ENCODE assay signal across 17 mouse cellular contexts in genomic region chr3:122566549-122566948, GRCm38 (mm10). TPM values are rescaled to one million over a fixed set of nuclear protein-coding genes. Genes with fewer than 3 reads are reported as not detected.
A peak's percentile ranks its signal among the peaks of the same experiment; 100 is the strongest.
DNase-seq lines count a peak whose midpoint lies in the region; ATAC-seq and TF ChIP-seq lines count a peak whose summit lies in the region.
"Had no signal": no experiment of that assay in that cellular context is flagged by ENCODE, and none has a peak within 500 bp of the region (broad histone marks: within the 10 kb centered on the region; RNA-seq: fewer than 3 reads in every experiment).

No protein-coding gene starts in this region.

- WGBS in liver, embryonic 12.5 days (ENCODE audit: insufficient replicate concordance) = 23% methylated on average over 4 of the region's 4 CpGs
- WGBS in macrophage (ENCODE audit: missing documents) = 3% methylated on average over 4 of the region's 4 CpGs
- WGBS in midbrain, postnatal 0 days = 60% methylated on average over 4 of the region's 4 CpGs

- ATAC-seq in frontal cortex, adult (ENCODE audit: low TSS enrichment) = peak; percentile 71
- no peak for ATAC-seq in liver, embryonic 12.5 days
- no peak for ATAC-seq in midbrain, postnatal 0 days (ENCODE audit: low FRiP score)
- ATAC-seq: forebrain, embryonic 14.5 days; intestine, postnatal 0 days had no signal

- H3K9me3 ChIP-seq in liver, embryonic 12.5 days (replicated peaks) = no peaks in the 10 kb centered on the region
- no peaks in the 10 kb centered on the region for H3K9me3 ChIP-seq in midbrain, postnatal 0 days (ENCODE audit: low read length)
- H3K9me3 ChIP-seq: hindbrain, embryonic 15.5 days; midbrain, embryonic 10.5 days had no signal

- H3K4me3 ChIP-seq in liver, embryonic 12.5 days = no peak overlapping the region
- H3K4me3 ChIP-seq in brown adipose tissue, adult 24 weeks (ENCODE audit: insufficient read depth, low read depth, low read length) = 0 out of 2 replicates have a peak overlapping the region, but pooled peaks have one; percentile 0
- peak overlapping the region; percentile 8; the same call in 1 of the 2 replicates for H3K4me3 ChIP-seq in macrophage (ENCODE audit: inconsistent target)
- no peak overlapping the region for H3K4me3 ChIP-seq in midbrain, postnatal 0 days (ENCODE audit: low read depth, low read length)
- H3K4me3 ChIP-seq: gastrocnemius, adult 2 months; hindbrain, embryonic 15.5 days; midbrain, embryonic 10.5 days had no signal

- no peaks in the 10 kb centered on the region for H3K36me3 ChIP-seq in liver, embryonic 12.5 days
- no peaks in the 10 kb centered on the region for H3K36me3 ChIP-seq in macrophage (ENCODE audit: inconsistent target)
- H3K36me3 ChIP-seq in midbrain, postnatal 0 days (ENCODE audit: insufficient read depth, low read length) = no peaks in the 10 kb centered on the region

- H3K27ac ChIP-seq in liver, embryonic 12.5 days = no peak overlapping the region
- no peak overlapping the region for H3K27ac ChIP-seq in brown adipose tissue, adult 24 weeks (replicated peaks; ENCODE audit: low read depth, low read length)
- H3K27ac ChIP-seq in macrophage = peak overlapping the region; percentile 68
- no peak overlapping the region for H3K27ac ChIP-seq in midbrain, postnatal 0 days (ENCODE audit: low read depth, low read length)
- H3K27ac ChIP-seq: gastrocnemius, adult 2 months; hindbrain, embryonic 15.5 days; liver, embryonic 14.5 days; midbrain, embryonic 10.5 days had no signal

- H3K9ac ChIP-seq in liver, embryonic 12.5 days = no peak overlapping the region
- no peak overlapping the region for H3K9ac ChIP-seq in midbrain, postnatal 0 days (replicated peaks; ENCODE audit: low read length, poor library complexity, severe bottlenecking)
- H3K9ac ChIP-seq: hindbrain, embryonic 15.5 days; liver, embryonic 14.5 days had no signal

- H3K79me2 ChIP-seq in macrophage (ENCODE audit: inconsistent target) = peaks cover 18% of the 10 kb centered on the region

- DNase-seq in frontal cortex, postnatal 14 days (ENCODE audit: low spot score in 2 of 2) = no peak
- peak; percentile 11 for DNase-seq in liver
- DNase-seq in midbrain, postnatal 0 days (ENCODE audit: low spot score) = no peak
- DNase-seq in cerebellum, postnatal 25 days = no peak
- DNase-seq: adrenal gland, adult 2 months; cerebellum, adult 9-11 months; gastrocnemius, adult 2 months; kidney, postnatal 14 days had no signal

- H3K4me1 ChIP-seq in liver, embryonic 12.5 days = no peaks in the 10 kb centered on the region
- no peaks in the 10 kb centered on the region; the same call in 1 of the 2 replicates for H3K4me1 ChIP-seq in brown adipose tissue, adult 24 weeks (ENCODE audit: control insufficient read depth, insufficient read depth, insufficient read length, low read length)
- no peaks in the 10 kb centered on the region for H3K4me1 ChIP-seq in midbrain, postnatal 0 days (ENCODE audit: insufficient read depth, low read length)
- H3K4me1 ChIP-seq: hindbrain, embryonic 15.5 days had no signal

- no peak for TF ChIP-seq CTCF in midbrain, postnatal 0 days (IDR thresholded peaks at IDR 0.05)

- H3K4me2 ChIP-seq in liver, embryonic 12.5 days = no peak overlapping the region
- no peak overlapping the region for H3K4me2 ChIP-seq in midbrain, postnatal 0 days (ENCODE audit: low read depth, low read length, poor library complexity, severe bottlenecking)
- H3K4me2 ChIP-seq: hindbrain, embryonic 15.5 days had no signal

- H3K27me3 ChIP-seq in liver, embryonic 12.5 days (replicated peaks) = no peaks in the 10 kb centered on the region
- H3K27me3 ChIP-seq in midbrain, postnatal 0 days (ENCODE audit: insufficient read depth, low read length) = no peaks in the 10 kb centered on the region
- H3K27me3 ChIP-seq: hindbrain, embryonic 15.5 days had no signal

RNA-seq across cellular contexts. Expression of gene Fnbp1l, which starts 53.0 kb away (rescaled TPM):
- 7.2 TPM in 2 replicates for polyA plus RNA-seq in liver, embryonic 12.5 days (2016; fragmentation: Nextera tagmentation; extraction: Ambion mirVana)
- polyA plus RNA-seq in brown adipose tissue, adult 24 weeks (2012; ENCODE audit: insufficient read depth, insufficient read length, missing spikeins) = 9.3 and 10.3 TPM in 2 replicates
- total RNA-seq in macrophage (2018; cell fraction: chromatin; rRNA removed) = 100 to 1,000 TPM in 12 of 26 experiments, 10 to 100 TPM in 14; 15.8 to 857 (median 83.1) TPM
- total RNA-seq in macrophage (2018; cell fraction: cytosol; rRNA removed) = 100 to 1,000 TPM in 2 of 26 experiments, 10 to 100 TPM in 15, 1 to 10 TPM in 9; 6.9 to 147 (median 31.3) TPM
- total RNA-seq in macrophage (2018; cell fraction: nucleus; rRNA removed) = 100 to 1,000 TPM in 11 of 26 experiments, 10 to 100 TPM in 15; 17.1 to 835 (median 90.7) TPM
- 7.9 to 12.5 TPM (median 11.0 TPM) in 3 replicates for polyA plus RNA-seq in macrophage (2018)
- 135 and 179 TPM in 2 replicates for total RNA-seq in midbrain, postnatal 0 days (2014; rRNA removed)
- 182 and 209 TPM in 2 replicates for polyA plus RNA-seq in midbrain, postnatal 0 days (2015; fragmentation: Nextera tagmentation; extraction: Ambion mirVana)

Comparison
In these comparisons a context has a peak if more than half of its experiments do, and no peak if none do; other contexts are left out.
1. H3K4me3 ChIP-seq: peak in brown adipose tissue, adult 24 weeks (single experiment) and macrophage (single experiment); none in liver, embryonic 12.5 days (single experiment) and midbrain, postnatal 0 days (single experiment).
2. RNA of gene Fnbp1l, which starts 53.0 kb away (polyA plus RNA-seq): 182 to 209 TPM in midbrain, postnatal 0 days; 7.9 to 12.5 TPM in macrophage, 9.3 to 10.3 TPM in brown adipose tissue, adult 24 weeks and 7.2 TPM in liver, embryonic 12.5 days; every median in the first group is over 10 times any median in the second.